Mouse (Mus musculus) bone marrow, adult 2 months (tissue): ENCODE data around the gene Zrsr2.

Experiments used
- CTCF ChIP-seq: fragments of 200-500 bp; IDR thresholded peaks from 2 replicates; pipeline ENCODE4 v1.5.1; 2011; ENCODE audit warnings: low read length, control low read depth; ENCODE audit not compliant: control insufficient read depth, insufficient read depth
- POLR2A ChIP-seq: fragments of 200-500 bp; IDR thresholded peaks from 2 replicates; pipeline ENCODE4 v1.6.1; 2011; ENCODE audit warnings: low read depth, mild to moderate bottlenecking, control low read depth, low read length, borderline replicate concordance; ENCODE audit not compliant: control insufficient read depth

- TF ChIP-seq CTCF = no peak
- no peak for TF ChIP-seq POLR2A
Measured at GRCm38 (mm10) chrX:163999848-164000247, 41.4 kb upstream of the Zrsr2 start.
